ENCODE assay signal across 8 mouse cellular contexts in genomic region chr5:101647726-101648686, GRCm38 (mm10). TPM values are rescaled to one million over a fixed set of nuclear protein-coding genes. Genes with fewer than 3 reads are reported as not detected.
DNase-seq lines count a peak whose midpoint lies in the region; ATAC-seq and TF ChIP-seq lines count a peak whose summit lies in the region.

No protein-coding gene starts in this region.

- H3K27me3 ChIP-seq in intestine, embryonic 14.5 days (replicated peaks; ENCODE audit: control insufficient read depth, insufficient read depth, low read length): peaks cover 79% of the 10 kb centered on the region
- peaks cover 43% of the 10 kb centered on the region for H3K27me3 ChIP-seq in intestine, embryonic 16.5 days (replicated peaks; ENCODE audit: control insufficient read depth, insufficient read depth, low read length)
- H3K27me3 ChIP-seq in Patski: peaks cover 68% of the 10 kb centered on the region
- peaks cover 75% of the 10 kb centered on the region for H3K27me3 ChIP-seq in embryonic facial prominence, embryonic 15.5 days

- TF ChIP-seq CTCF in Patski (IDR thresholded peaks at IDR 0.05): peak; percentile 38

- no peaks in the 10 kb centered on the region for H3K9me3 ChIP-seq in intestine, embryonic 14.5 days (ENCODE audit: control insufficient read depth, low read length)
- no peaks in the 10 kb centered on the region for H3K9me3 ChIP-seq in intestine, embryonic 16.5 days (ENCODE audit: control insufficient read depth, low read length)
- no peaks in the 10 kb centered on the region for H3K9me3 ChIP-seq in embryonic facial prominence, embryonic 15.5 days (replicated peaks)

- in situ Hi-C loops in Patski (cut with MboI; ENCODE audit: low pct_unique_long_range_greater_than_20kb): no loop called here

- ATAC-seq in intestine, embryonic 14.5 days (replicated peaks; ENCODE audit: low FRiP score, low TSS enrichment, low read depth): 0 out of 2 replicates have a peak, but pooled peaks have one; percentile 36
- no peak for ATAC-seq in intestine, embryonic 16.5 days
- ATAC-seq in Patski: no peak
- ATAC-seq in embryonic facial prominence, embryonic 15.5 days (ENCODE audit: insufficient number of reproducible peaks, low FRiP score, low TSS enrichment, low read depth): peak; percentile 29; the same call in 1 of the 2 replicates
- peak; percentile 52; the same call in 1 of the 2 replicates for ATAC-seq in megakaryocyte-erythroid progenitor cell, adult 5-6 weeks (replicated peaks; ENCODE audit: low FRiP score, low TSS enrichment, poor library complexity, severe bottlenecking)

- POLR2A ChIA-PET in Patski (lab: Charles Lee): no interaction called here

- no peak overlapping the region for H3K9ac ChIP-seq in intestine, embryonic 14.5 days (ENCODE audit: low read length)
- no peak overlapping the region for H3K9ac ChIP-seq in intestine, embryonic 16.5 days (ENCODE audit: low read depth, low read length)
- H3K9ac ChIP-seq in embryonic facial prominence, embryonic 15.5 days: no peak overlapping the region

- H3K36me3 ChIP-seq in intestine, embryonic 14.5 days (ENCODE audit: control insufficient read depth, insufficient read depth, low read length): no peaks in the 10 kb centered on the region
- H3K36me3 ChIP-seq in intestine, embryonic 16.5 days (ENCODE audit: control insufficient read depth, insufficient read depth, low read length): no peaks in the 10 kb centered on the region
- H3K36me3 ChIP-seq in embryonic facial prominence, embryonic 15.5 days: no peaks in the 10 kb centered on the region

- peak; percentile 75 for DNase-seq in intestine, embryonic 14.5 days (ENCODE audit: low spot score)
- DNase-seq in Patski (ENCODE audit: low read depth, low spot score) (no peak), MN1 (ENCODE audit: low spot score) (no peak)
- no peak for DNase-seq in left cerebral cortex, adult 9 months (ENCODE audit: low spot score in 2 of 2)
- no peak for DNase-seq in layer of hippocampus, postnatal 36 days

- no peak overlapping the region for H3K4me2 ChIP-seq in intestine, embryonic 14.5 days (ENCODE audit: low read length)
- no peak overlapping the region for H3K4me2 ChIP-seq in intestine, embryonic 16.5 days (ENCODE audit: low read depth, low read length)
- no peak overlapping the region for H3K4me2 ChIP-seq in embryonic facial prominence, embryonic 15.5 days (replicated peaks)

- CTCF ChIA-PET in Patski (lab: Charles Lee): no interaction called here

- no peak overlapping the region for H3K27ac ChIP-seq in intestine, embryonic 14.5 days (ENCODE audit: low read depth)
- H3K27ac ChIP-seq in intestine, embryonic 16.5 days (ENCODE audit: low read length): no peak overlapping the region
- no peak overlapping the region for H3K27ac ChIP-seq in embryonic facial prominence, embryonic 15.5 days (replicated peaks)

- 6% methylated on average over 53 of the region's 53 CpGs for WGBS in intestine, embryonic 14.5 days
- 4% methylated on average over 53 of the region's 53 CpGs for WGBS in intestine, embryonic 16.5 days
- WGBS in embryonic facial prominence, embryonic 15.5 days: 6% methylated on average over 53 of the region's 53 CpGs

- H3K4me1 ChIP-seq in intestine, embryonic 14.5 days (replicated peaks; ENCODE audit: control insufficient read depth, insufficient read depth, low read length): no peaks in the 10 kb centered on the region
- peaks cover 3% of the 10 kb centered on the region; the same call in 1 of the 2 replicates for H3K4me1 ChIP-seq in intestine, embryonic 16.5 days (ENCODE audit: control insufficient read depth, insufficient read depth, low read length)
- H3K4me1 ChIP-seq in embryonic facial prominence, embryonic 15.5 days: peaks cover 5% of the 10 kb centered on the region; the same call in 1 of the 2 replicates

- no peak overlapping the region for H3K4me3 ChIP-seq in intestine, embryonic 14.5 days (ENCODE audit: low read depth, low read length)
- H3K4me3 ChIP-seq in intestine, embryonic 16.5 days (ENCODE audit: low read length): no peak overlapping the region
- no peak overlapping the region for H3K4me3 ChIP-seq in embryonic facial prominence, embryonic 15.5 days (replicated peaks)

RNA-seq across cellular contexts. Expression of gene Nkx6-1, which starts 16.8 kb away (rescaled TPM):
- 1.4 TPM in 1 of 2 replicates, not detected in the other for polyA plus RNA-seq in intestine, embryonic 14.5 days (2014; fragmentation: Nextera tagmentation; extraction: Ambion mirVana)
- polyA plus RNA-seq in intestine, embryonic 16.5 days (2015; fragmentation: Nextera tagmentation; extraction: Ambion mirVana): 0.20 and 0.32 TPM in 2 replicates
- not detected for polyA plus RNA-seq in Patski (2021)
- 0.13 TPM in 1 of 2 replicates, not detected in the other for polyA plus RNA-seq in embryonic facial prominence, embryonic 15.5 days (2015; fragmentation: Nextera tagmentation; extraction: Ambion mirVana)
- not detected in 2 replicates for total RNA-seq in megakaryocyte-erythroid progenitor cell, adult 5-6 weeks (2014; fragmentation: Nextera tagmentation)
- total RNA-seq in megakaryocyte-erythroid progenitor cell, adult 5-6 weeks (2017): not detected in 2 replicates
- under 1 TPM; 0.30 to 0.42 TPM for total RNA-seq in layer of hippocampus, postnatal 36 days (2021)

Comparison
In these comparisons a context has a peak if more than half of its experiments do, and no peak if none do; other contexts are left out.
1. ATAC-seq: peak in intestine, embryonic 14.5 days (single experiment), embryonic facial prominence, embryonic 15.5 days (single experiment) and megakaryocyte-erythroid progenitor cell, adult 5-6 weeks (single experiment); none in intestine, embryonic 16.5 days (single experiment) and Patski (single experiment).